Mouse (Mus musculus) kidney, postnatal 0 days (tissue): Measurements from ENCODE around the gene Ipo8. TPM values are rescaled to one million over a fixed set of nuclear protein-coding genes. Genes with fewer than 3 reads are reported as not detected.
A peak's percentile ranks its signal among the peaks of the same experiment; 100 is the strongest.

Source experiments
- ATAC-seq: fragments of 200-750 bp; cut with Nextera tagmentation; replicated peaks from 2 replicates; pipeline ENCODE4 v1.8.0; 2017; ENCODE audit warnings: low read depth, moderate number of reproducible peaks, moderate TSS enrichment, moderate library complexity; ENCODE audit not compliant: low FRiP score
- DNase-seq: peaks from one replicate; pipeline ENCODE4 v3.0.0-alpha.2; 2016; ENCODE audit warnings: low spot score
- H3K27ac ChIP-seq: fragments of 300-500 bp; sonication (generic); 2 replicates; pipeline ENCODE4 v1.5.1; 2014; ENCODE audit warnings: mild to moderate bottlenecking
- H3K27me3 ChIP-seq: fragments of 300-500 bp; sonication (generic); 2 replicates; pipeline ENCODE4 v1.6.1; 2014; ENCODE audit warnings: low read length, mixed read lengths; ENCODE audit not compliant: insufficient read depth
- H3K36me3 ChIP-seq: fragments of 300-500 bp; sonication (generic); 2 replicates; pipeline ENCODE4 v1.6.1; 2014; ENCODE audit warnings: low read length, mixed read lengths; ENCODE audit not compliant: insufficient read depth
- H3K4me1 ChIP-seq: fragments of 300-500 bp; sonication (generic); replicated peaks from 2 replicates; pipeline ENCODE4 v1.6.1; 2014; ENCODE audit warnings: antibody characterized with exemption, low read length, mixed read lengths; ENCODE audit not compliant: insufficient read depth
- H3K4me2 ChIP-seq: fragments of 300-500 bp; sonication (generic); 2 replicates; pipeline ENCODE4 v1.6.1; 2014; ENCODE audit warnings: mild to moderate bottlenecking, low read length, moderate library complexity, mixed read lengths
- H3K4me3 ChIP-seq: fragments of 300-500 bp; sonication (generic); replicated peaks from 2 replicates; pipeline ENCODE4 v1.5.1; 2014; ENCODE audit warnings: low read depth, low read length
- H3K9ac ChIP-seq: fragments of 300-500 bp; sonication (generic); 2 replicates; pipeline ENCODE4 v1.6.1; 2014; ENCODE audit warnings: low read depth, low read length
- H3K9me3 ChIP-seq: fragments of 300-500 bp; sonication (generic); replicated peaks from 2 replicates; pipeline ENCODE4 v1.6.1; 2016; ENCODE audit warnings: low read length, inconsistent platforms, mixed read lengths
- CTCF ChIP-seq: IDR thresholded peaks from 2 replicates; pipeline ENCODE4 v1.5.1; 2016; ENCODE audit warnings: antibody characterized with exemption, low read depth, mild to moderate bottlenecking, moderate library complexity
- WGBS: fragments of 180-500 bp; shearing (Covaris S2); extraction: QIAGEN DNeasy Blood & Tissue Kit; methylation state at CpG from one replicate; pipeline ENCODE4 v1.1.7; 2014; 5-methylcytosine and 5-hydroxymethylcytosine counted together
- polyA plus RNA-seq: library from polyadenylated mRNA; unstranded; fragments of >200 nt; fragmentation: Nextera tagmentation; extraction: Ambion mirVana; gene quantifications from 2 replicates; pipeline ENCODE4 v1.2.1, GENCODE M21; 2015

Gene Ipo8
- polyA plus RNA-seq, 1 experiment from 2014 or later = 17.3 TPM

DNA sequence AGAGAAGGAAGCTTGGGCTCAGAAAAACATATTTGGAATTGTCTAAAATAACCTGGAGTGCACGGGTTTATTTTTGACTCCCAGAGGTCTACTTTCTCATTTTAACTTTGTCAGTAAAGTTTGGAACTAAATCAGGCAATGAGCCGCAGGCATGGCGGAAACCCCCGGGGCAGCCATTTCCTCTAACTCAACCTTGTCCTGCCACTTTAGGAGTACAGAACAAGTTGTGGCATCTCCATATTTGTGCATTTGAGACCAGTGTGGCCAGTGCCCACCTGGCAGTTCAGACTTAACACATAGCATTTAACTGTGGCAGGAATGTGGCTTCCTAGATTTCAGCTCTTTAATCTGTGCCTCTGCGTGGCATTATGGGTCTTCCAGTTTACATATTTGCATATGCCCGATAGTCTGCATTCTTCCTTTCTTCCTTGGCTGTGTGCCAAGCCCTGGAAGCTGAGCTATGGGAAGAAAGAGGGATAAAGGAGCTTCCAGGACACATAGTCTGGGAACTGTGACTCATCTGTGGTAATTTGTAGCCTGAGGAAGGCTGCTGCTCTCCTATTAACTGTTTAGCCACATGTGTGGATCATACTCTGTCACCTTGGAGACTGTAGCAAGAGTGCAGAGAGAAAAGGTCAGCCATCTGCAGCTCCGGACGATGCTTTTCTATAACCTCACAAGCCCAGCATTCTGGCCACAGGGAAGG, 90.6 kb downstream of the Ipo8 start:
- H3K4me3 ChIP-seq = no peak overlapping the region
- no peak for TF ChIP-seq CTCF
- DNase-seq = no peak
- H3K4me2 ChIP-seq = no peak overlapping the region
- no peak overlapping the region for H3K27ac ChIP-seq
- WGBS = 63% methylated on average over 8 of the region's 8 CpGs
- ATAC-seq = no peak
- H3K4me1 ChIP-seq = no peaks in the 10 kb centered on the region
- H3K9ac ChIP-seq = no peak overlapping the region
- H3K27me3 ChIP-seq = no peaks in the 10 kb centered on the region
- no peaks in the 10 kb centered on the region for H3K9me3 ChIP-seq
- H3K36me3 ChIP-seq = no peaks in the 10 kb centered on the region

DNA sequence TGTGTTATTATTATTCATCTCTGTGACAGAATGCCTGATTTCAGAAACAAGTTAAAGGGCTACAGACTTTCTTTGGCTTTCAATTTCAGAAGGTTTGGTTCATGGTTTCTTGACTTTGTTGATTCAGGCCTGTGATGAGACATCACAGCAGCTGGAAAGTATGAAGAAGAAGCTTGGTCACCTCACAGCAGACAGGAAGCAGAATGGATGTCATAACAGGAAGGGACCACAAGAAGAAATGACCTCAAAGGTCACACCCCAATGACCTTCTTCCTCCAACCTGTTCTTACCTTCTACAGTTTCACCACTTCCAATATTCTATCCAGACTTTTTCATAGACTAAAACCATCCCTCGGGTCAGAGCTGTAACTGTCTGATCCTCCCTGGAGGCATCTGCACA, 94.9 kb downstream of the Ipo8 start:
- no peak overlapping the region for H3K9ac ChIP-seq
- no peaks in the 10 kb centered on the region for H3K27me3 ChIP-seq
- H3K4me2 ChIP-seq = no peak overlapping the region
- no peak overlapping the region for H3K4me3 ChIP-seq
- DNase-seq (no peak), ATAC-seq (no peak)
- WGBS = 76% methylated on average over 1 of the region's 1 CpGs
- H3K4me1 ChIP-seq = no peaks in the 10 kb centered on the region
- H3K36me3 ChIP-seq = no peaks in the 10 kb centered on the region
- H3K27ac ChIP-seq = no peak overlapping the region
- no peaks in the 10 kb centered on the region for H3K9me3 ChIP-seq
- TF ChIP-seq CTCF = no peak

DNA sequence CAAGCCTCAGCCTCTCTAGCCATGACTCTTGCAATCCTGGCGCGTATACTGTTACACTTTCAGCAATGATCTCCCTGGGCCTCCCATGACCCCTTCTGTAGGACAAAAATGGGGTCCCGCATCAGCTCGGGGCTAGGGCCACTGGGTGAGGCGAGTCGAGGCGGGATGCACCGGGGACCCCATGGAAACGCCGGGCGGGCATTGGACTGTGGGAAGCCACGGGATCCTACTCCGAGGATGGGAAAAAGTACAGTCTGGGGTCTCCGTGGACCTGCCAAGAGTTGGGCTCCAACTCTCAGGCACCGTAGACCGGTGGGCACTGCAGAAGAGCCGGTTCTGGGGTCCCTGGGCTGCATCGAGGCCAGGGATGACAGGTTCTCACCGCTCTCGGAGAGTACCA, 97.3 kb downstream of the Ipo8 start:
- Histone ChIP-seq H3K9me3 (no peaks in the 10 kb centered on the region), H3K36me3 (no peaks in the 10 kb centered on the region), H3K27ac (no peak overlapping the region), H3K4me3 (no peak overlapping the region), H3K27me3 (no peaks in the 10 kb centered on the region), H3K4me1 (no peaks in the 10 kb centered on the region), H3K4me2 (no peak overlapping the region), H3K9ac (no peak overlapping the region)
- 90% methylated on average over 20 of the region's 20 CpGs for WGBS
- no peak for DNase-seq
- TF ChIP-seq CTCF = no peak
- no peak for ATAC-seq

DNA sequence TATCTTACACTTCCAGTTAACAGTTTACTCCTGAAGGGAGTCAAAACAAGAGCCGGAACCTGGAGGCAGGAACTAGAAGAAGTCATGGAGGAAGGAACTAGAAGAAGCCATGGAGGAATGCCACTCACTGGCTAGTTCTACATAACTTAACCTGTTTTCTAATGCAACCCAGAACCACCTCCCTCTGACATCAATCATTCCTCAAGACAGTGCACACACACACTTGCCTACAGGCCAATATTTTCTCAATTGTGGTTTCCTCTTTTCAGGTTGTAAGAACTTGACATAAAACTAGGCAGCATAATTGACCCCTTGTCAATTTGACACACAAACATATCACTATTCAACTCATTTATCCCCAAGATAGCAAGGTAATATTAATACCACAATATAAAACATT, 98.3 kb downstream of the Ipo8 start:
- no peak overlapping the region for H3K9ac ChIP-seq
- H3K9me3 ChIP-seq = no peaks in the 10 kb centered on the region
- no peak overlapping the region for H3K4me2 ChIP-seq
- no peak for DNase-seq
- H3K27ac ChIP-seq = no peak overlapping the region
- no peaks in the 10 kb centered on the region for H3K27me3 ChIP-seq
- no peak for TF ChIP-seq CTCF
- 78% methylated on average over 1 of the region's 1 CpGs for WGBS
- no peak overlapping the region for H3K4me3 ChIP-seq
- H3K36me3 ChIP-seq = no peaks in the 10 kb centered on the region
- no peaks in the 10 kb centered on the region for H3K4me1 ChIP-seq
- ATAC-seq = no peak

DNA sequence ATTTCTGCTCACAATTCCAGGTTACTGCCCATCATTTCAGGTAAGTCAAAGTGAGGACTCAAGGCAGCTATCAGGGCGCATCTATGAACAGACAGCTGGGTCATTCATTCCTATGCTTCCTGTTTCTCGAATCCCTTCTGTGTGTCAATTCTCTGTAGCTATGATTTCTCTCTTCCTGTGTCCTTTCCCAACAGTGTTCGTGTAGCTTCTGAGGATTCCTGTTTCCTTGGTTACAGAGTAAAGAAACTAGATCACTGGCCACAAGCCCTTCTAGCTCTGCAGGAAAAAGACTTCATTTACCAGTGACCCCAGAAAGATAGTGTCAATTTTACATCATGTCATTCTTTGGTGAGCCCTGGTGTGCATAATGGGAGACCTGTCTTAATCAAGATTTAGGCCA, 102.7 kb downstream of the Ipo8 start:
- no peak overlapping the region for H3K4me3 ChIP-seq
- WGBS = 40% methylated on average over 3 of the region's 3 CpGs
- DNase-seq = peak; percentile 50
- H3K27me3 ChIP-seq = no peaks in the 10 kb centered on the region
- H3K9ac ChIP-seq = no peak overlapping the region
- H3K9me3 ChIP-seq = no peaks in the 10 kb centered on the region
- no peaks in the 10 kb centered on the region for H3K36me3 ChIP-seq
- TF ChIP-seq CTCF = no peak
- H3K27ac ChIP-seq = no peak overlapping the region
- H3K4me1 ChIP-seq = no peaks in the 10 kb centered on the region
- no peak overlapping the region for H3K4me2 ChIP-seq
- no peak for ATAC-seq

DNA sequence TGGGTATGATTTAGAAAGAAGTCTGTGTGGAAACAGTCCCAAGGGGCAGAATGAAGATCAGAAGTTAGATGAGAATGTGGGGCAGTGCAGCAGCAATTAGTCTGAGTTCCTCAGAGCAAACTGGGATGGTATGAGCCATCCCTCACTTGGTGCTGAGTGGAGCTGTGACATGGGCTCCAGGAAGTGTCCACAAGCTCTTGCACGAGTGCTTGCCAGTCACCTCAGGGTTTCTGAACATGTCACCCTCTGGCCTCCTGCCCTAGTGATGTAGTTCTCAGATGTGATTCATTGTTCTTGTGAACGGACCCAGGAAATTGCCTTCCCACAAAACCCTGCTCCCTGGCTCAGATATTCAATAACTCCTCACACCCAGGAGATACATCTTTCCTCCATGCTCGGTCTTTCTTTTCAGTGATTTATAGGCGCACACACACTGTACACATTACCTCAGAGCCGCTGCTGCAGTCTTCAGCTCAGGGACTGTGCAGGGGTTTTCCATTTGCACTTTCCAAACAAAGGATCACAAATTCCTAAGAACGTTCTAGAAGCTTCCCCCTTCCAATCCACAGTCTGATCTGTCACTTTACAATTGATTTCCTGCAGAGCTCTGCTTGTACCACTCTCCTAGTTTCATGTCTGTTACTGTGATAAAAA, 103.3 kb downstream of the Ipo8 start:
- Histone ChIP-seq H3K4me1 (no peaks in the 10 kb centered on the region), H3K36me3 (no peaks in the 10 kb centered on the region), H3K27me3 (no peaks in the 10 kb centered on the region), H3K27ac (no peak overlapping the region), H3K9me3 (no peaks in the 10 kb centered on the region), H3K4me3 (no peak overlapping the region), H3K4me2 (no peak overlapping the region), H3K9ac (no peak overlapping the region)
- DNase-seq (peak; percentile 18), ATAC-seq (no peak)
- WGBS = 32% methylated on average over 6 of the region's 6 CpGs
- TF ChIP-seq CTCF = no peak

DNA sequence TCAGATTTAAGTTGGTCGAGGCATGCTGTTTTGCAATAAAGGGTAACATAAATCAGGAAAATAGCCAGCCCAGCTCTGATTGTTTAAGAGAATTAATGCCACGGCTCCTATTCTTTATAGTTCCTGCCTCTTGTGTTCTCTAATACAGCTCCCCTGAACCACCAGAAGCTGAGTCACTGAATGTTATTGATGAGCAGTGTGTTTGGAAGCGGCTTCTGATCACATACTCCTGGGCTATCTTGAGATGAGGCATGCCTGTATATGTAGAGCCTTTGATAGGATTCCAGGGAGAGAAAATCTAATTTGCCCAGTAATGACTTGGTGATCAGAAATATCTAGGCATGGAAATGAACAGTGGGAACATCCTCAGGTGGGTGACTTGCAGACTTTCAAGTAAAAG, 106.8 kb downstream of the Ipo8 start:
- no peak overlapping the region for H3K4me3 ChIP-seq
- no peaks in the 10 kb centered on the region for H3K9me3 ChIP-seq
- no peak overlapping the region for H3K27ac ChIP-seq
- DNase-seq (no peak), ATAC-seq (no peak)
- 41% methylated on average over 3 of the region's 3 CpGs for WGBS
- H3K36me3 ChIP-seq = no peaks in the 10 kb centered on the region
- H3K4me1 ChIP-seq = no peaks in the 10 kb centered on the region
- TF ChIP-seq CTCF = no peak
- H3K27me3 ChIP-seq = no peaks in the 10 kb centered on the region
- no peak overlapping the region for H3K4me2 ChIP-seq
- no peak overlapping the region for H3K9ac ChIP-seq

Other genes starting within 250 kb of the Ipo8 start
- 10.1 and 12.6 TPM in 2 replicates for gene Caprin2, start 64.8 kb upstream of the Ipo8 start, polyA plus RNA-seq
- gene Sinhcaf, start 115.0 kb upstream of the Ipo8 start, polyA plus RNA-seq = 103 and 107 TPM in 2 replicates